Mouse (Mus musculus): ENCODE results near the gene Phactr2. TPM values are rescaled to one million over a fixed set of nuclear protein-coding genes. Genes with fewer than 3 reads are reported as not detected.
"Not testable (repeated sequence)": the region's sequence is repeated elsewhere in the genome, so short reads cannot be mapped to it uniquely, and the experiment has no call there.

The Phactr2 gene
- polyA plus RNA-seq, 1 experiment from 2014 or later, result 58.1 TPM

GRCm38 (mm10) chr10:13479341-13479740, 5.1 kb upstream of the Phactr2 start:
- 76% methylated on average over 6 of the region's 6 CpGs for WGBS
- no peak for ATAC-seq (ENCODE audit: insufficient number of reproducible peaks, low FRiP score)

GRCm38 (mm10) chr10:13475121-13475520, 909 bp upstream of the Phactr2 start:
- H3K36me3 ChIP-seq, result no peaks in the 10 kb centered on the region
- peak overlapping the region; percentile 97 for H3K4me2 ChIP-seq
- 0 out of 2 replicates have a peak, but pooled peaks have one; percentile 6 for ATAC-seq (ENCODE audit: insufficient number of reproducible peaks, low FRiP score)
- no peak overlapping the region for H3K9ac ChIP-seq
- H3K27me3 ChIP-seq (replicated peaks), result peaks cover 29% of the 10 kb centered on the region
- H3K9me3 ChIP-seq (replicated peaks), result no peaks in the 10 kb centered on the region; the same call in 1 of the 2 replicates
- no peak overlapping the region for H3K4me3 ChIP-seq
- WGBS, result 30% methylated on average over 7 of the region's 7 CpGs
- no peak overlapping the region for H3K27ac ChIP-seq (ENCODE audit: poor library complexity, severe bottlenecking)
- peaks cover 14% of the 10 kb centered on the region for H3K4me1 ChIP-seq (replicated peaks)

More at GRCm38 (mm10) chr10:13479341-13479740, 5.1 kb upstream of the Phactr2 start:
- Histone ChIP-seq H3K27ac (ENCODE audit: poor library complexity, severe bottlenecking) (no peak overlapping the region), H3K9ac (no peak overlapping the region), H3K9me3 (replicated peaks) (no peaks in the 10 kb centered on the region; the same call in 1 of the 2 replicates), H3K4me2 (no peak overlapping the region), H3K4me1 (replicated peaks) (peaks cover 9% of the 10 kb centered on the region), H3K27me3 (replicated peaks) (peaks cover 13% of the 10 kb centered on the region; the same call in 1 of the 2 replicates), H3K4me3 (no peak overlapping the region), H3K36me3 (no peaks in the 10 kb centered on the region)

- WGBS, result 4% methylated on average over 10 of the region's 10 CpGs
- Histone ChIP-seq H3K27ac (ENCODE audit: poor library complexity, severe bottlenecking) (no peak overlapping the region), H3K4me3 (peak overlapping the region; percentile 66), H3K4me1 (replicated peaks) (peaks cover 14% of the 10 kb centered on the region), H3K27me3 (replicated peaks) (peaks cover 29% of the 10 kb centered on the region), H3K9me3 (replicated peaks) (no peaks in the 10 kb centered on the region), H3K36me3 (no peaks in the 10 kb centered on the region), H3K9ac (peak overlapping the region; percentile 83), H3K4me2 (peak overlapping the region; percentile 97)
- ATAC-seq (ENCODE audit: insufficient number of reproducible peaks, low FRiP score), result peak; percentile 25; the same call in 1 of the 2 replicates
Observed at GRCm38 (mm10) chr10:13474568-13474955, 350 bp upstream of the Phactr2 start.

GRCm38 (mm10) chr10:13473287-13473832, 852 bp downstream of the Phactr2 start:
- H3K27me3 ChIP-seq (replicated peaks), result peaks cover 29% of the 10 kb centered on the region

GRCm38 (mm10) chr10:13470236-13470635, 4.0 kb downstream of the Phactr2 start:
- Histone ChIP-seq H3K27ac (ENCODE audit: poor library complexity, severe bottlenecking) (no peak overlapping the region), H3K27me3 (replicated peaks) (peaks cover 19% of the 10 kb centered on the region)
- 82% methylated on average over 3 of the region's 3 CpGs for WGBS

More at GRCm38 (mm10) chr10:13473287-13473832, 852 bp downstream of the Phactr2 start:
- Histone ChIP-seq H3K4me2 (peak overlapping the region; percentile 97), H3K9ac (peak overlapping the region; percentile 83), H3K4me1 (replicated peaks) (peaks cover 14% of the 10 kb centered on the region), H3K4me3 (peak overlapping the region; percentile 66), H3K36me3 (no peaks in the 10 kb centered on the region), H3K9me3 (replicated peaks) (no peaks in the 10 kb centered on the region), H3K27ac (ENCODE audit: poor library complexity, severe bottlenecking) (no peak overlapping the region)
- 13% methylated on average over 17 of the region's 17 CpGs for WGBS
- no peak for ATAC-seq (ENCODE audit: insufficient number of reproducible peaks, low FRiP score)

GRCm38 (mm10) chr10:13468025-13468529, 6.1 kb downstream of the Phactr2 start:
- H3K4me2 ChIP-seq; H3K9me3 ChIP-seq (replicated peaks); H3K9ac ChIP-seq; H3K27ac ChIP-seq (ENCODE audit: poor library complexity, severe bottlenecking); H3K36me3 ChIP-seq; ATAC-seq (ENCODE audit: insufficient number of reproducible peaks, low FRiP score); H3K4me1 ChIP-seq (replicated peaks); H3K4me3 ChIP-seq: not testable (repeated sequence)
- WGBS, result 71% methylated on average over 6 of the region's 6 CpGs
- peaks cover 12% of the 10 kb centered on the region for H3K27me3 ChIP-seq (replicated peaks)

More at GRCm38 (mm10) chr10:13470236-13470635, 4.0 kb downstream of the Phactr2 start:
- no peak for ATAC-seq (ENCODE audit: insufficient number of reproducible peaks, low FRiP score)
- no peaks in the 10 kb centered on the region for H3K9me3 ChIP-seq (replicated peaks)
- H3K4me1 ChIP-seq (replicated peaks), result peaks cover 13% of the 10 kb centered on the region
- H3K4me2 ChIP-seq, result no peak overlapping the region
- no peaks in the 10 kb centered on the region for H3K36me3 ChIP-seq
- no peak overlapping the region for H3K9ac ChIP-seq
- no peak overlapping the region for H3K4me3 ChIP-seq

- 65% methylated on average over 5 of the region's 5 CpGs for WGBS
- Histone ChIP-seq H3K9me3 (replicated peaks) (no peaks in the 10 kb centered on the region; the same call in 1 of the 2 replicates), H3K4me2 (no peak overlapping the region), H3K9ac (no peak overlapping the region), H3K4me1 (replicated peaks) (no peaks in the 10 kb centered on the region), H3K4me3 (no peak overlapping the region), H3K27me3 (replicated peaks) (peaks cover 2% of the 10 kb centered on the region), H3K36me3 (no peaks in the 10 kb centered on the region), H3K27ac (ENCODE audit: poor library complexity, severe bottlenecking) (no peak overlapping the region)
- no peak for ATAC-seq (ENCODE audit: insufficient number of reproducible peaks, low FRiP score)
Observed at GRCm38 (mm10) chr10:13466925-13467324, 7.3 kb downstream of the Phactr2 start.

- H3K36me3 ChIP-seq; H3K4me1 ChIP-seq (replicated peaks); H3K27ac ChIP-seq (ENCODE audit: poor library complexity, severe bottlenecking); H3K4me3 ChIP-seq; H3K27me3 ChIP-seq (replicated peaks); H3K9me3 ChIP-seq (replicated peaks); ATAC-seq (ENCODE audit: insufficient number of reproducible peaks, low FRiP score); H3K4me2 ChIP-seq; H3K9ac ChIP-seq: not testable (repeated sequence)
- WGBS, result 82% methylated on average over 3 of the region's 3 CpGs
Observed at GRCm38 (mm10) chr10:13464295-13464694, 9.9 kb downstream of the Phactr2 start.

GRCm38 (mm10) chr10:13453200-13453990, 20.8 kb downstream of the Phactr2 start:
- no peak for ATAC-seq (ENCODE audit: insufficient number of reproducible peaks, low FRiP score)
- Histone ChIP-seq H3K9ac (no peak overlapping the region), H3K4me3 (no peak overlapping the region), H3K27me3 (replicated peaks) (no peaks in the 10 kb centered on the region), H3K36me3 (no peaks in the 10 kb centered on the region), H3K9me3 (replicated peaks) (no peaks in the 10 kb centered on the region), H3K27ac (ENCODE audit: poor library complexity, severe bottlenecking) (no peak overlapping the region), H3K4me1 (replicated peaks) (peaks cover 4% of the 10 kb centered on the region; the same call in 1 of the 2 replicates), H3K4me2 (no peak overlapping the region)
- 59% methylated on average over 13 of the region's 13 CpGs for WGBS

- Histone ChIP-seq H3K27me3 (replicated peaks) (no peaks in the 10 kb centered on the region), H3K36me3 (no peaks in the 10 kb centered on the region), H3K4me1 (replicated peaks) (peaks cover 15% of the 10 kb centered on the region), H3K9ac (no peak overlapping the region), H3K4me3 (no peak overlapping the region), H3K27ac (ENCODE audit: poor library complexity, severe bottlenecking) (no peak overlapping the region), H3K4me2 (no peak overlapping the region), H3K9me3 (replicated peaks) (no peaks in the 10 kb centered on the region)
- WGBS, result 76% methylated on average over 6 of the region's 6 CpGs
- no peak for ATAC-seq (ENCODE audit: insufficient number of reproducible peaks, low FRiP score)
Observed at GRCm38 (mm10) chr10:13451640-13452039, 22.6 kb downstream of the Phactr2 start.

GRCm38 (mm10) chr10:13448283-13449045, 25.7 kb downstream of the Phactr2 start:
- H3K27me3 ChIP-seq (replicated peaks), result no peaks in the 10 kb centered on the region
- H3K4me3 ChIP-seq, result no peak overlapping the region
- no peak for ATAC-seq (ENCODE audit: insufficient number of reproducible peaks, low FRiP score)
- H3K9me3 ChIP-seq (replicated peaks), result no peaks in the 10 kb centered on the region
- H3K4me2 ChIP-seq, result no peak overlapping the region
- H3K36me3 ChIP-seq, result no peaks in the 10 kb centered on the region
- no peak overlapping the region for H3K27ac ChIP-seq (ENCODE audit: poor library complexity, severe bottlenecking)
- 79% methylated on average over 7 of the region's 7 CpGs for WGBS
- no peak overlapping the region for H3K9ac ChIP-seq
- H3K4me1 ChIP-seq (replicated peaks), result peaks cover 21% of the 10 kb centered on the region
